Mouse (Mus musculus) adipocyte (in vitro differentiated cells): Measurements from ENCODE around the gene Methig1.
"Not testable (repeated sequence)": the region's sequence is repeated elsewhere in the genome, so short reads cannot be mapped to it uniquely, and the experiment has no call there.

Experiments used
- DNase-seq: peaks from one replicate; pipeline ENCODE4 v3.0.0-alpha.2; 2016; ENCODE audit warnings: low spot score

The Methig1 gene

GRCm38 (mm10) chr15:100337847-100338246 is 15.1 kb upstream of the Methig1 start:
- peak; percentile 27 for DNase-seq

- not testable (repeated sequence) for DNase-seq
These were observed 11.5 kb upstream of the Methig1 start for GRCm38 (mm10) chr15:100341314-100341980.

GRCm38 (mm10) chr15:100345484-100345883 is 7.5 kb upstream of the Methig1 start:
- no peak for DNase-seq

- DNase-seq = no peak
These were observed 6.2 kb upstream of the Methig1 start for GRCm38 (mm10) chr15:100346761-100347160.

GRCm38 (mm10) chr15:100349496-100349895 is 3.5 kb upstream of the Methig1 start:
- DNase-seq = no peak

- no peak for DNase-seq
These were observed 1.4 kb upstream of the Methig1 start for GRCm38 (mm10) chr15:100351501-100352060.

- not testable (repeated sequence) for DNase-seq
These were observed 450 bp downstream of the Methig1 start for GRCm38 (mm10) chr15:100353399-100353798.

- no peak for DNase-seq
These were observed 2.9 kb downstream of the Methig1 start for GRCm38 (mm10) chr15:100355876-100356275.

GRCm38 (mm10) chr15:100364242-100364641 is 11.3 kb downstream of the Methig1 start, which contains the start of gene Higd1c:
TSS of gene Higd1c (plus strand) at chr15:100364542.
- DNase-seq = no peak

- not testable (repeated sequence) for DNase-seq
These were observed 13.0 kb downstream of the Methig1 start for GRCm38 (mm10) chr15:100365967-100366366.

- no peak for DNase-seq
These were observed 14.2 kb downstream of the Methig1 start for GRCm38 (mm10) chr15:100367119-100367518.

GRCm38 (mm10) chr15:100375066-100375465 is 22.1 kb downstream of the Methig1 start:
- peak; percentile 74 for DNase-seq

GRCm38 (mm10) chr15:100377847-100378505 is 25.0 kb downstream of the Methig1 start:
- DNase-seq = not testable (repeated sequence)

GRCm38 (mm10) chr15:100379658-100380057 is 26.7 kb downstream of the Methig1 start:
- no peak for DNase-seq

- DNase-seq = no peak
These were observed 27.2 kb downstream of the Methig1 start for GRCm38 (mm10) chr15:100380104-100380503.

GRCm38 (mm10) chr15:100385705-100386104 is 32.8 kb downstream of the Methig1 start:
- no peak for DNase-seq

- DNase-seq = no peak
These were observed 34.7 kb downstream of the Methig1 start for GRCm38 (mm10) chr15:100387544-100388223.

GRCm38 (mm10) chr15:100388224-100388835 is 35.4 kb downstream of the Methig1 start:
- DNase-seq = no peak

GRCm38 (mm10) chr15:100388886-100389285 is 35.9 kb downstream of the Methig1 start:
- DNase-seq = no peak

GRCm38 (mm10) chr15:100391066-100391465 is 38.1 kb downstream of the Methig1 start:
- no peak for DNase-seq

- DNase-seq = no peak
These were observed 38.6 kb downstream of the Methig1 start for GRCm38 (mm10) chr15:100391599-100391998.

- no peak for DNase-seq
These were observed 40.1 kb downstream of the Methig1 start for GRCm38 (mm10) chr15:100393016-100393415.
